Mouse (Mus musculus): ENCODE results near the gene Gm10762.
"Not testable (repeated sequence)": the region's sequence is repeated elsewhere in the genome, so short reads cannot be mapped to it uniquely, and the experiment has no call there.

DNA sequence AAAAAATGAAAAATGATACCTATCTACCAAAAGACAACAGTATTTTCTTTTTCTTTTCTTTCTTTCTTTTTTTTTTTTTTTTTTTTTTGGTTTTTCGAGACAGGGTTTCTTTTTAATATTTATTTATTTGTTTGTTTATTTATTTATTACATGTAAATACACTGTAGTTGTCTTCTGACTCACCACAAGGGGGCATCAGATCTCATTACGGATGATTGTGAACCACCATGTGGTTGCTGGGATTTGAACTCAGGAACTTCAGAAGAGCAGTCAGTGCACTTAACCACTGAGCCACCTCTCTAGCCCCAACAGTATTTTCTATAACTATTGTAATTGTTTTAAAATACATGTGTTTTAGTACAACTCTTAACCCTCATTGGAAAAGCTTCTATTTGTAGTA lies 41.3 kb upstream of the Gm10762 start:
- not testable (repeated sequence) for TF ChIP-seq EP300 (IDR thresholded peaks at IDR 0.05; ENCODE audit: low read depth)
- peak; percentile 49 for TF ChIP-seq CTCF (IDR thresholded peaks at IDR 0.05; ENCODE audit: low read depth)

All from liver, postnatal 0 days (tissue).